Mouse (Mus musculus) left cerebral cortex, postnatal 10 days (tissue): ENCODE data around the gene Faah. TPM values are rescaled to one million over a fixed set of nuclear protein-coding genes. Genes with fewer than 3 reads are reported as not detected.

Experiments
- DNase-seq, 2 experiments: peaks; one replicate each; pipeline ENCODE4 v3.0.0; 2021 to 2022; ENCODE audit warnings: low spot score in 2 of 2, mixed read lengths in 1 of 2; ENCODE audit errors: extremely low spot score in 1 of 2
- intact Hi-C: fragments of 180-260 bp; cut with DNase I; formaldehyde crosslinking; loops from one replicate; pipeline ENCODE4 v1.15.1; 2025
- total RNA-seq, 2 experiments: library from RNA; stranded (reverse); gene quantifications; 2 replicates each; pipeline ENCODE4 v1.2.3; 2021

Gene Faah
- total RNA-seq: 10 to 100 TPM; 70.6 to 70.8 TPM

- intact Hi-C loops: no loop called here
- DNase-seq: no peak
Measured at GRCm38 (mm10) chr4:116017902-116018746, at the start of gene Faah. TSS of gene Faah (minus strand) at chr4:116017926.

- intact Hi-C loops: no loop called here
- no peak for DNase-seq
Measured at GRCm38 (mm10) chr4:116063855-116064254, 46.1 kb upstream of the Faah start.

- no peak for DNase-seq
- intact Hi-C loops: loop anchor here (10.0 kb wide), 1 partner anchor 154 kb away; no protein-coding TSS in a partner anchor
Measured at GRCm38 (mm10) chr4:116059012-116059726, 41.4 kb upstream of the Faah start.

GRCm38 (mm10) chr4:116057559-116057958 is 39.8 kb upstream of the Faah start:
- DNase-seq: no peak
- intact Hi-C loops: loop anchor here (10.0 kb wide), 1 partner anchor 153 kb away; no protein-coding TSS in a partner anchor

- DNase-seq: peak; percentile 83 to 93
- intact Hi-C loops: loop anchor here (10.0 kb wide), 1 partner anchor 149 kb away; no protein-coding TSS in a partner anchor
Measured at GRCm38 (mm10) chr4:116053399-116053961, 35.8 kb upstream of the Faah start, which contains the start of gene Nsun4. TSS of gene Nsun4 (minus strand) at chr4:116053876.

GRCm38 (mm10) chr4:116052526-116053293 is 35.0 kb upstream of the Faah start:
- intact Hi-C loops: loop anchor here (10.0 kb wide), 1 partner anchor 148 kb away; no protein-coding TSS in a partner anchor
- DNase-seq: peak in 1 of 2 experiments; percentile 32

GRCm38 (mm10) chr4:116049211-116049610 is 31.5 kb upstream of the Faah start:
- intact Hi-C loops: no loop called here
- DNase-seq: no peak

GRCm38 (mm10) chr4:116048130-116048920 is 30.6 kb upstream of the Faah start:
- no peak for DNase-seq
- intact Hi-C loops: no loop called here

GRCm38 (mm10) chr4:116047681-116048080 is 30.0 kb upstream of the Faah start:
- intact Hi-C loops: no loop called here
- no peak for DNase-seq

GRCm38 (mm10) chr4:116046604-116047003 is 28.9 kb upstream of the Faah start:
- intact Hi-C loops: no loop called here
- DNase-seq: no peak

- intact Hi-C loops: no loop called here
- DNase-seq: no peak
Measured at GRCm38 (mm10) chr4:116042186-116042585, 24.5 kb upstream of the Faah start.

GRCm38 (mm10) chr4:116040466-116040865 is 22.7 kb upstream of the Faah start:
- intact Hi-C loops: no loop called here
- DNase-seq: no peak

- no peak for DNase-seq
- intact Hi-C loops: no loop called here
Measured at GRCm38 (mm10) chr4:116033374-116033773, 15.6 kb upstream of the Faah start.

GRCm38 (mm10) chr4:116032906-116033305 is 15.2 kb upstream of the Faah start:
- intact Hi-C loops: no loop called here
- no peak for DNase-seq

GRCm38 (mm10) chr4:116017300-116017901 is 325 bp downstream of the Faah start:
- intact Hi-C loops: no loop called here

GRCm38 (mm10) chr4:116016862-116017299 is 845 bp downstream of the Faah start:
- intact Hi-C loops: no loop called here
- no peak for DNase-seq

More at GRCm38 (mm10) chr4:116017300-116017901, 325 bp downstream of the Faah start:
- peak; percentile 63 to 83 for DNase-seq

- DNase-seq: no peak
- intact Hi-C loops: no loop called here
Measured at GRCm38 (mm10) chr4:116016396-116016795, 1.3 kb downstream of the Faah start.
